Mouse (Mus musculus): ENCODE results near the gene Olfr746.

Gene Olfr746

GRCm38 (mm10) chr14:50646783-50647182 lies at the start of gene Olfr746:
Olfr746 (plus strand) TSS chr14:50647083.
- no peak for DNase-seq (ENCODE audit: low read depth)

GRCm38 (mm10) chr14:50614579-50614978 lies 32.3 kb upstream of the Olfr746 start, which contains the start of gene Olfr744:
Olfr744 (plus strand) TSS chr14:50614879.
- DNase-seq (ENCODE audit: low read depth) = no peak

GRCm38 (mm10) chr14:50639088-50639487 lies 7.8 kb upstream of the Olfr746 start, which contains the start of gene Olfr745:
Olfr745 (plus strand) TSS chr14:50639388.
- no peak for DNase-seq (ENCODE audit: low read depth)

GRCm38 (mm10) chr14:50693106-50693505 lies 46.2 kb downstream of the Olfr746 start, which contains the start of gene Olfr747:
Olfr747 (minus strand) TSS chr14:50693206.
- DNase-seq (ENCODE audit: low read depth) = no peak
